Mouse (Mus musculus): ENCODE results near the gene Armc8.

- TF ChIP-seq TAL1 (IDR thresholded peaks at IDR 0.05; ENCODE audit: low read length), result no peak
- no peak for TF ChIP-seq GATA1 (IDR thresholded peaks at IDR 0.05; ENCODE audit: low read length)
These were observed 12.0 kb upstream of the Armc8 start for GRCm38 (mm10) chr9:99580655-99581054.

All from erythroblast, embryonic 14.5 days (primary cell).